Mouse (Mus musculus) MEL-GATA-1-ER (cell line): ENCODE data around the gene Gabrg3.

ENCODE experiments used
- DNase-seq: peaks from one replicate; pipeline ENCODE4 v3.0.0-alpha.2; 2012; ENCODE audit warnings: low read depth; ENCODE audit errors: extremely low read depth

The Gabrg3 gene

GRCm38 (mm10) chr7:57071435-57072160 is 315.4 kb downstream of the Gabrg3 start:
- no peak for DNase-seq

GRCm38 (mm10) chr7:57065398-57065797 is 321.6 kb downstream of the Gabrg3 start:
- DNase-seq, result no peak

GRCm38 (mm10) chr7:57050906-57051635 is 335.9 kb downstream of the Gabrg3 start:
- DNase-seq, result no peak

GRCm38 (mm10) chr7:57037861-57038421 is 349.0 kb downstream of the Gabrg3 start:
- DNase-seq, result no peak

GRCm38 (mm10) chr7:57000585-57001261 is 386.3 kb downstream of the Gabrg3 start:
- no peak for DNase-seq

GRCm38 (mm10) chr7:56997713-56998624 is 389.0 kb downstream of the Gabrg3 start:
- DNase-seq, result no peak

GRCm38 (mm10) chr7:56946398-56946797 is 440.6 kb downstream of the Gabrg3 start:
- no peak for DNase-seq

GRCm38 (mm10) chr7:56941606-56942005 is 445.4 kb downstream of the Gabrg3 start:
- no peak for DNase-seq

GRCm38 (mm10) chr7:56938020-56938419 is 449.0 kb downstream of the Gabrg3 start:
- no peak for DNase-seq

- no peak for DNase-seq
These were observed 467.5 kb downstream of the Gabrg3 start for GRCm38 (mm10) chr7:56919499-56919898.

- no peak for DNase-seq
These were observed 472.1 kb downstream of the Gabrg3 start for GRCm38 (mm10) chr7:56914862-56915261.

- no peak for DNase-seq
These were observed 487.2 kb downstream of the Gabrg3 start for GRCm38 (mm10) chr7:56899762-56900161.

GRCm38 (mm10) chr7:56867314-56868075 is 519.5 kb downstream of the Gabrg3 start:
- no peak for DNase-seq

- no peak for DNase-seq
These were observed 543.4 kb downstream of the Gabrg3 start for GRCm38 (mm10) chr7:56843565-56843964.

- no peak for DNase-seq
These were observed 561.5 kb downstream of the Gabrg3 start for GRCm38 (mm10) chr7:56825446-56825845.

- no peak for DNase-seq
These were observed 585.1 kb downstream of the Gabrg3 start for GRCm38 (mm10) chr7:56801841-56802240.

- no peak for DNase-seq
These were observed 607.9 kb downstream of the Gabrg3 start for GRCm38 (mm10) chr7:56779122-56779521.

GRCm38 (mm10) chr7:56768216-56768615 is 618.8 kb downstream of the Gabrg3 start:
- DNase-seq, result no peak

- DNase-seq, result no peak
These were observed 619.2 kb downstream of the Gabrg3 start for GRCm38 (mm10) chr7:56767796-56768195.
